Mouse (Mus musculus) cortical plate, adult 2 months (tissue): ENCODE measurements around the gene Atxn7l1.

ENCODE experiments used
- CTCF ChIP-seq: fragments of 200-500 bp; IDR thresholded peaks from 2 replicates; pipeline ENCODE4 v1.5.1; 2011; ENCODE audit warnings: mild to moderate bottlenecking, control low read depth, low read length; ENCODE audit not compliant: insufficient read depth; ENCODE audit errors: extremely low read depth
- POLR2A ChIP-seq: fragments of 200-500 bp; IDR thresholded peaks from 2 replicates; pipeline ENCODE4 v1.6.1; 2011; ENCODE audit warnings: mild to moderate bottlenecking, low read length, control low read depth; ENCODE audit not compliant: insufficient read depth; ENCODE audit errors: extremely low read depth

GRCm38 (mm10) chr12:33154732-33155131 lies 7.2 kb downstream of the Atxn7l1 start:
- TF ChIP-seq CTCF (no peak), POLR2A (no peak)
